Mouse (Mus musculus): ENCODE data around the gene Gm10073. TPM values are rescaled to one million over a fixed set of nuclear protein-coding genes. Genes with fewer than 3 reads are reported as not detected.

Gm10073 gene
- polyA plus RNA-seq, 1 experiment from 2014 or later, result 13.4 TPM

DNA sequence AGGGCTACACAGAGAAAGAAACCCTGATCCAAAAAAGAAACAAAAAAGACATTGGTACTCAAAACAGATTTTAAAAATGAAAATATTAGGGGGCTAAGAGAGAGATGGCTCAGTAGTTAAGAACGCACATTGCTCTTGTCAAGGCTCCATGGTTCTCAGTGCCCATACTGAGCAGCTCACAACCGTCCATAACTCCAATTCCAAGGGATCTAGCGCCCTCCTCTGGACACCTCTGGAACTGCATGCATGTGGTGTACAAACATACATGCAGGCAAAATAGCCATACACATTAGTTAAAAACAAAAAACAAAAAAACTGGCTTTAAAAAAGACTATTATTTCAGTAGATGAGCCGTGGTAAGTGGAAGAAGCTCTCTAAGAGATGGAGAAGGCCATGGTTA lies 42.7 kb downstream of the Gm10073 start:
- no peak for ATAC-seq (ENCODE audit: insufficient read depth, low FRiP score)
- Histone ChIP-seq H3K36me3 (ENCODE audit: control insufficient read depth, insufficient read depth, low read length) (no peaks in the 10 kb centered on the region), H3K9ac (ENCODE audit: low read length) (no peak overlapping the region)

DNA sequence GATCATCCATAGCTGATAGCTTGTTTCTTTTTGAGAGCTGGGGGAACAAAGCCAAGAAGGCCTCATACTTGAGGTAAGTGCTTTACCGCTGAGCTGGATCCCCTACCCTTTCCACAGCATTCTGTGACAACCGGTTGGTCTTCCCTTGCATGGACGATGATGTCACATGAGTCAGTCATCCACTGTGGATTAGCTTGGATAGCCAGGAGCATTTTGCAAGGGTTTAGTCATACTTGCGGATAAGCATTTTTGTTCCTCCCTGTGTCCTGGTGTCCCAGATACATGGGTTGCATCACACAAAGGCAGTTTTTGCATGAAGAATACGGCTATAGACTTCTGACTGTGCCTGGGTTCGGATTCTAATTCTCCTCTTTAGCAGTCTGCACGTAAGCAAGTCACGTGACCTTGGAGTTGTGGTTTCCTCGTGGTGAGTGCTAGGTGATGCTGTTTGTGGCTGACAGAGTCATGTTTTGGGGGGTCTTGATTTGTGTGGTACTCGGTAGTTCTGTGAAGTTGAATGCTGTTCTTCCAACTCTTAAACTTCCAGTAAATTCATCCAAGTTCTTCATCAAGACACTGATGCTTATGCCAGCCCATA lies 43.3 kb downstream of the Gm10073 start:
- Histone ChIP-seq H3K27ac (ENCODE audit: low read length) (no peak overlapping the region), H3K36me3 (ENCODE audit: control insufficient read depth, insufficient read depth, low read length) (no peaks in the 10 kb centered on the region), H3K4me3 (replicated peaks; ENCODE audit: low read length) (no peak overlapping the region), H3K4me2 (ENCODE audit: low read depth, low read length) (no peak overlapping the region), H3K4me1 (ENCODE audit: control insufficient read depth, insufficient read depth, low read length) (no peaks in the 10 kb centered on the region; the same call in 1 of the 2 replicates), H3K27me3 (ENCODE audit: control insufficient read depth, insufficient read depth, low read length) (no peaks in the 10 kb centered on the region), H3K9me3 (replicated peaks; ENCODE audit: control insufficient read depth, low read length) (peaks cover 3% of the 10 kb centered on the region), H3K9ac (ENCODE audit: low read length) (no peak overlapping the region)
- ATAC-seq (ENCODE audit: insufficient read depth, low FRiP score), result no peak
- 91% methylated on average over 10 of the region's 10 CpGs for WGBS

More for the DNA sequence above, 42.7 kb downstream of the Gm10073 start:
- Histone ChIP-seq H3K27me3 (ENCODE audit: control insufficient read depth, insufficient read depth, low read length) (no peaks in the 10 kb centered on the region), H3K4me3 (replicated peaks; ENCODE audit: low read length) (no peak overlapping the region), H3K4me2 (ENCODE audit: low read depth, low read length) (no peak overlapping the region), H3K27ac (ENCODE audit: low read length) (no peak overlapping the region), H3K9me3 (replicated peaks; ENCODE audit: control insufficient read depth, low read length) (peaks cover 3% of the 10 kb centered on the region), H3K4me1 (ENCODE audit: control insufficient read depth, insufficient read depth, low read length) (no peaks in the 10 kb centered on the region; the same call in 1 of the 2 replicates)
- WGBS, result 80% methylated on average over 4 of the region's 4 CpGs

DNA sequence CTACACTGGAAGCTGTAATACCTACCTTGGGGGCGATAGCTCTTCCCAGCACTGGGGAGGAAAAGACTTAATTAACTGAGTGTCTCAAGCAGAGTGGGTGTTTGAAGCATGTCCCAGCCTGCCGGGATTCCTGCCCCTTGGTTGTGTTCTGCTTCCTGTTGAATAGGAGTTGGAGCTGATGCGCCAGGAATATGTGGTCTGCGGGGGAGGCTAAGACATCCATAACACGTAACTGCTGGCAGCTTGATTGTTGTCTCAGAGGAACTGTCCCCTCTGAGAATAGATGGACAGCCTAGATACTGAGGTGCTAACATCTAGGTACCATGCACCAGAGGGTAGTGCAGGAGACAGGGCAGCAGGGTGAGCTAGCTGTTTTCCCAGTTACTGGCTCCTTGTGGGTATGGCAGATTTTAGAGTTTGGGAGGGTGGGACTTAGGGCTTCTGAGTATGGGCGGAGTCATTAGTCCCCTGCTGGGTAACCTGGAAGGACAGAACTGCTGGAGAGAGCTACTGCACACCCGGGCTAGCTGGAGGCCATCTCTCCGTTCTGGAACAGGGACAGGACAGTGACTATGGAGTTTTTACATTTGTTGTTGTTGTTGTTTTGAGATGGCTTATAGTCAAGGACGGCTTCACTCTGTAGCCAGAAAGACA lies 44.5 kb downstream of the Gm10073 start:
- WGBS, result 80% methylated on average over 9 of the region's 9 CpGs
- Histone ChIP-seq H3K27me3 (ENCODE audit: control insufficient read depth, insufficient read depth, low read length) (no peaks in the 10 kb centered on the region), H3K4me3 (replicated peaks; ENCODE audit: low read length) (no peak overlapping the region), H3K4me2 (ENCODE audit: low read depth, low read length) (no peak overlapping the region), H3K27ac (ENCODE audit: low read length) (no peak overlapping the region), H3K9ac (ENCODE audit: low read length) (no peak overlapping the region), H3K9me3 (replicated peaks; ENCODE audit: control insufficient read depth, low read length) (peaks cover 3% of the 10 kb centered on the region), H3K4me1 (ENCODE audit: control insufficient read depth, insufficient read depth, low read length) (no peaks in the 10 kb centered on the region; the same call in 1 of the 2 replicates), H3K36me3 (ENCODE audit: control insufficient read depth, insufficient read depth, low read length) (no peaks in the 10 kb centered on the region)
- no peak for ATAC-seq (ENCODE audit: insufficient read depth, low FRiP score)

DNA sequence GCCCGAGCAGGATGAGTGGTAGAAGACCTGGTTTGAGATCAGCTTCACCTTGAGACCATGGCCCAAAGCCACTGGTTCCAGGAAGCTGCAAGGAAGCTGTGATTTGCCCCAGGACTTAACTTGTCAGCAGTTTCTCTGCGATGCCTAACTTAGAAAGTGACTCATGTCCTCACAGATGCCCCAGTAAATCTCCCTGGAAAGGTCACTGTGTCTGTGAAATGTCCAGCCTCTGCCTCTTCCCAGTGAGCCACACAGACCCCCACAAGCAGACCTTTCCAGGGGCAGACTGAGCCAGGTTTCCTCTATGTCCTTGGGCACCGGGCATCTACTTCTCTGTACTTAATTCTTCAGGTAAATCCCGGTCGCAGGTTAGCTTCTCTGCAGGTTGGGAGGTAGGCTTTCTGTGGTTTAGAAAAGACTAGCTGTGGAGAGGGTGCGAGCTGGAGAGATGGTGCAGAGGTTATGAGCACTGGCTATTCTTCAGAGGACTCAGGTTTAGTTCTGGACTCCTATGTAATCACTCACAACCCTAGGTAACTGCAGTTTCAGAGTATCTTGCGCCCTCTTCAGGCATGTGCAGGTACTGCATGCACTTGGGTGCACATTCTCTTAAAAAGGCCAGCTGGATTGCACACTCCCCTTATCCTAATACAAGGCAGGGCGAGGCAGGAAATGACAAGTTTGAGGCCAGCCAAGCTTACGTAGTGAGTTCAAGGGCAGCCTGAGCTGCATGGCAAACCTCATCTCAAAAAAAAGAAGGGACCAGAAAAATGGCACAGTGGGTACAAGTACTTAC lies 45.8 kb downstream of the Gm10073 start:
- no peak overlapping the region for H3K4me2 ChIP-seq (ENCODE audit: low read depth, low read length)
- no peak overlapping the region for H3K9ac ChIP-seq (ENCODE audit: low read length)
- H3K4me3 ChIP-seq (replicated peaks; ENCODE audit: low read length), result no peak overlapping the region
- WGBS, result 80% methylated on average over 9 of the region's 9 CpGs
- ATAC-seq (ENCODE audit: insufficient read depth, low FRiP score), result no peak
- no peaks in the 10 kb centered on the region for H3K36me3 ChIP-seq (ENCODE audit: control insufficient read depth, insufficient read depth, low read length)
- no peaks in the 10 kb centered on the region; the same call in 1 of the 2 replicates for H3K4me1 ChIP-seq (ENCODE audit: control insufficient read depth, insufficient read depth, low read length)
- H3K27me3 ChIP-seq (ENCODE audit: control insufficient read depth, insufficient read depth, low read length), result no peaks in the 10 kb centered on the region
- peaks cover 3% of the 10 kb centered on the region for H3K9me3 ChIP-seq (replicated peaks; ENCODE audit: control insufficient read depth, low read length)
- no peak overlapping the region for H3K27ac ChIP-seq (ENCODE audit: low read length)

DNA sequence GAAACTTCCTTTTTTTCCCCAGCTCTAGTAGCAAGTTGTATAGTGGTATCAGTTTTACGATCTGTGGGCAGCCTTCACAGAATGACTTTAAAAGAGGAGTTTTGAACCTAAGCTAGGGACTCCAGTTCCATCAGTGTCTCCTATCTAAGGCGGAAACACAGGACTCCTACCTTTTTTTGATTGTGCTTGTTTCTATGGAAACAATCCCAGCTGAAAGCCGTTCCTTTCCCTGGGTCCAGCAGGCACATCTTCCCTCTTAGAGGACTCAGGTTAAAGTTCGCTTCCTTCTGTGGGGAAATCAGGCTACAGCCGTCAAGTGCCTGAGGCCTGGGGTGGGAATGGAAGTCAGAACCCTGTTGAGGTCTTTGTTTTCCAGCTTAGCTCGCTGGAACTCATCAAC lies 46.5 kb downstream of the Gm10073 start:
- H3K27ac ChIP-seq (ENCODE audit: low read length), result no peak overlapping the region

More for the DNA sequence above, 46.5 kb downstream of the Gm10073 start:
- WGBS, result 59% methylated on average over 6 of the region's 6 CpGs
- ATAC-seq (ENCODE audit: insufficient read depth, low FRiP score), result no peak
- Histone ChIP-seq H3K36me3 (ENCODE audit: control insufficient read depth, insufficient read depth, low read length) (no peaks in the 10 kb centered on the region), H3K4me2 (ENCODE audit: low read depth, low read length) (no peak overlapping the region), H3K4me1 (ENCODE audit: control insufficient read depth, insufficient read depth, low read length) (peaks cover 5% of the 10 kb centered on the region), H3K9me3 (replicated peaks; ENCODE audit: control insufficient read depth, low read length) (peaks cover 3% of the 10 kb centered on the region), H3K4me3 (replicated peaks; ENCODE audit: low read length) (no peak overlapping the region), H3K9ac (ENCODE audit: low read length) (no peak overlapping the region), H3K27me3 (ENCODE audit: control insufficient read depth, insufficient read depth, low read length) (no peaks in the 10 kb centered on the region)

Other genes with a start within 250 kb of the Gm10073 start
- 24.5 and 30.8 TPM in 2 replicates for gene Smpd3, start 235.5 kb downstream of the Gm10073 start, polyA plus RNA-seq (2015; fragmentation: Nextera tagmentation; extraction: Ambion mirVana)
- gene Zfp90, start 158.1 kb downstream of the Gm10073 start, polyA plus RNA-seq (2015; fragmentation: Nextera tagmentation; extraction: Ambion mirVana), result 15.3 and 18.1 TPM in 2 replicates
- not detected in 2 replicates for gene 6030452D12Rik, start 72.9 kb downstream of the Gm10073 start, polyA plus RNA-seq (2015; fragmentation: Nextera tagmentation; extraction: Ambion mirVana)
- gene Cdh3, start 62.6 kb downstream of the Gm10073 start, polyA plus RNA-seq (2015; fragmentation: Nextera tagmentation; extraction: Ambion mirVana), result 16.7 and 16.8 TPM in 2 replicates
- 215 and 267 TPM in 2 replicates for gene Cdh1, start 29.9 kb upstream of the Gm10073 start, polyA plus RNA-seq (2015; fragmentation: Nextera tagmentation; extraction: Ambion mirVana)
- 8.6 and 9.4 TPM in 2 replicates for gene Tango6, start 109.6 kb upstream of the Gm10073 start, polyA plus RNA-seq (2015; fragmentation: Nextera tagmentation; extraction: Ambion mirVana)

All from stomach, embryonic 16.5 days (tissue).